Mouse (Mus musculus) forebrain, postnatal 0 days (tissue): ENCODE measurements around the gene Rbpjl. TPM values are rescaled to one million over a fixed set of nuclear protein-coding genes. Genes with fewer than 3 reads are reported as not detected.

ENCODE experiments used
- ATAC-seq: fragments of 200-750 bp; cut with Nextera tagmentation; 2 replicates; pipeline ENCODE4 v1.8.0; 2017; ENCODE audit warnings: mild to moderate bottlenecking, moderate library complexity
- DNase-seq: peaks from one replicate; pipeline ENCODE4 v3.0.0-alpha.2; 2015
- H3K27ac ChIP-seq: fragments of 300-500 bp; sonication (generic); 2 replicates; pipeline ENCODE4 v1.5.1; 2014; ENCODE audit warnings: low read depth, mild to moderate bottlenecking, antibody characterized with exemption, low read length, moderate library complexity, mixed read lengths
- H3K27me3 ChIP-seq: fragments of 300-500 bp; sonication (generic); 2 replicates; pipeline ENCODE4 v1.6.1; 2014; ENCODE audit warnings: mild to moderate bottlenecking, low read length, mixed read lengths; ENCODE audit not compliant: insufficient read depth
- H3K36me3 ChIP-seq: fragments of 300-500 bp; sonication (generic); 2 replicates; pipeline ENCODE4 v1.6.1; 2014; ENCODE audit warnings: mild to moderate bottlenecking, moderate library complexity; ENCODE audit not compliant: insufficient read depth
- H3K4me1 ChIP-seq: fragments of 300-500 bp; sonication (generic); 2 replicates; pipeline ENCODE4 v1.6.1; 2014; ENCODE audit warnings: antibody characterized with exemption; ENCODE audit not compliant: insufficient read depth
- H3K4me2 ChIP-seq: fragments of 300-500 bp; sonication (generic); 2 replicates; pipeline ENCODE4 v1.6.1; 2014; ENCODE audit warnings: low read depth, mild to moderate bottlenecking, moderate library complexity
- H3K4me3 ChIP-seq: fragments of 300-500 bp; sonication (generic); 2 replicates; pipeline ENCODE4 v1.5.1; 2014; ENCODE audit warnings: low read depth, low read length, mixed read lengths
- H3K9ac ChIP-seq: fragments of 300-500 bp; sonication (generic); 2 replicates; pipeline ENCODE4 v1.6.1; 2014; ENCODE audit warnings: mild to moderate bottlenecking
- H3K9me3 ChIP-seq: fragments of 300-500 bp; sonication (generic); 2 replicates; pipeline ENCODE4 v1.6.1; 2016; ENCODE audit warnings: low read length
- CTCF ChIP-seq: sonication (generic); IDR thresholded peaks from 2 replicates; pipeline ENCODE4 v1.5.1; 2016; ENCODE audit warnings: antibody characterized with exemption, control low read depth, low read depth
- WGBS: fragments of 180-500 bp; shearing (Covaris S2); extraction: QIAGEN DNeasy Blood & Tissue Kit; methylation state at CpG from one replicate; pipeline ENCODE4 v1.1.7; 2014; 5-methylcytosine and 5-hydroxymethylcytosine counted together
- polyA plus RNA-seq: library from polyadenylated mRNA; unstranded; fragments of >200 nt; fragmentation: Nextera tagmentation; extraction: Ambion mirVana; gene quantifications from 2 replicates; pipeline ENCODE4 v1.2.1, GENCODE M21; 2015
- total RNA-seq: library from RNA; depleted of rRNA; stranded (reverse); fragments of >200 nt; gene quantifications from 2 replicates; pipeline ENCODE4 v1.2.3, GENCODE M21; 2014

Gene Rbpjl
- total and polyA plus RNA-seq, 2 experiments from 2014 or later = 0.17 TPM; not detected in 1

GRCm38 (mm10) chr2:164445399-164446085 is 42.6 kb downstream of the Rbpjl start:
- WGBS = 87% methylated on average over 3 of the region's 3 CpGs
- TF ChIP-seq CTCF = no peak
- Histone ChIP-seq H3K4me3 (no peak overlapping the region), H3K9me3 (no peaks in the 10 kb centered on the region), H3K27ac (no peak overlapping the region), H3K36me3 (no peaks in the 10 kb centered on the region), H3K27me3 (peaks cover 11% of the 10 kb centered on the region), H3K4me2 (no peak overlapping the region), H3K4me1 (no peaks in the 10 kb centered on the region; the same call in 1 of the 2 replicates), H3K9ac (no peak overlapping the region)
- ATAC-seq (no peak), DNase-seq (no peak)

- no peaks in the 10 kb centered on the region; the same call in 1 of the 2 replicates for H3K4me1 ChIP-seq
- no peak overlapping the region for H3K9ac ChIP-seq
- no peaks in the 10 kb centered on the region for H3K9me3 ChIP-seq
- TF ChIP-seq CTCF = no peak
- no peak overlapping the region for H3K4me3 ChIP-seq
- ATAC-seq (no peak), DNase-seq (no peak)
- no peak overlapping the region for H3K27ac ChIP-seq
- no peak overlapping the region for H3K4me2 ChIP-seq
- 79% methylated on average over 3 of the region's 3 CpGs for WGBS
- H3K36me3 ChIP-seq = no peaks in the 10 kb centered on the region
- peaks cover 11% of the 10 kb centered on the region for H3K27me3 ChIP-seq
Observed at GRCm38 (mm10) chr2:164446086-164446469, 43.1 kb downstream of the Rbpjl start.

DNA sequence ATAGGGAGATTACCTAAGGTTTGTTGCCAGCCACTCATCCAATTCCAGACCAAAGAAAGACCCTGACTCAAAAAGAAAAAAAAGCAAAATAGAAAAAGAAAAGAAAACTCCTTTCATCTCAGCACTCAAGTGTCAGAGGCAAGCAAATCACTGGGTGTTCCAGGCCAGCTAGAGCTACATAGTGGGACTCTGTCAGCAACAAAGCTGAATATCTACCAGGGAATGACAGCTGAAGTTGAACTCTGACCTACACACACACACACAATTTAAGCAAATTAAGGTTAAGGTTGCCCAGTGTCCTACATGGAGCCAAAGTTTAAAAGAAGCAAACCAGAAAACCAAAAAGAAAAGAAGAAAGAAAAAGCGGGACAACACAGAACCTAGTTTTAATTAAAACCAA is 45.2 kb downstream of the Rbpjl start:
- Histone ChIP-seq H3K4me3 (no peak overlapping the region), H3K9ac (no peak overlapping the region), H3K4me2 (no peak overlapping the region), H3K4me1 (no peaks in the 10 kb centered on the region), H3K36me3 (no peaks in the 10 kb centered on the region), H3K27me3 (no peaks in the 10 kb centered on the region), H3K9me3 (no peaks in the 10 kb centered on the region), H3K27ac (no peak overlapping the region)
- DNase-seq (no peak), ATAC-seq (no peak)
- 88% methylated on average over 1 of the region's 1 CpGs for WGBS
- TF ChIP-seq CTCF = no peak

DNA sequence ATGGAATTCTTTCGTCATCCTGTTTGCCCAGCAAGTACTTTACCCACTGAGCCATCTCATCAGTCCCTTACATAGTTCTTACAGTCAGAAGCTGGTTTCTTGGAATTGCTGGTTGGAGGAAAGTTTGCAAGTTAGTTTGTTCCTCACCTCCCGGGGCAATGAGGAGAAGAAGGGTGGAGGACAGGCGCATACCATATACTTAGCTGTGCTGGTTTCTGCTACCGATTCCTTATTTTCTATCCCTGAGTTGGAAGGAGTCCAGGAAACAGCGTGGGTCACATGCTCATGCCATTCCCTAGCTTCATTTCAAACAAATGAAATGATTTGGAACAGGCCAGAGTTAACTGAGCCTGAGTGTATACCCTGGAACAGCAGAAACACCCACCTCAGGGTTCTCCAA is 46.0 kb downstream of the Rbpjl start:
- 81% methylated on average over 5 of the region's 5 CpGs for WGBS
- H3K4me1 ChIP-seq = no peaks in the 10 kb centered on the region
- no peak for TF ChIP-seq CTCF

DNA sequence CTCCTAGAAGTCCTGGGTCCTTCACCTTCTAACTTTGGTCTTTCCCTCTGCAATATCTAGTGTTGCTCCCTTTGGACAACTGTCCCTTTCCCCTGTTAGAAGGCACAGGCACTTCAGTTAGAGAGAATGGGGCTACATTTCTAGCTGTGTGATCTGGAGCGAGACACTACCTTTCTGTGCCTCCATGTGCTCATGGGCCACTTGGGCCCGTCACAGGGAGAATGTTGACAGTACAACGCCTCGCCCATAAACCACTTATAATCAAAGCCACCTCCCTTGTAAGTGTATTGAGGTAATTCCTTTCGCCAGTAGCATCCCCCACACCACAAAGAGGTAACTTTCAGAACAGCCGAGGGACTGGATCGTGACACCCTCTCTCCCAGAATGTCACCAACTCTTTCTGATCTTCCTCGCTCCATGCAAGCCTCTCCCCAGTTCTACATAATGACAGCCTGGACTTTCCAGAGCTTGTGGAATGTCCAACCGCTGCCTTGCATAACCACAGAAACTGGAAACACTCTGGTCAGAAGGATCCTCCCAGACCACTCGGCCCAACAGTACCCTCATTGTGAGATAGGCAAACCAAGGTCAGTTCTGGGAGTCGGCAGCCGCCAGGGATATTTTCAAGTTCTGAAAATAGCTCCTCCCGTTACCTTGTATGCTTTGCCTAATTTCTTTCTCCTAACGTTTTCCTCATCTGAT is 46.6 kb downstream of the Rbpjl start:
- Histone ChIP-seq H3K9ac (no peak overlapping the region), H3K4me3 (no peak overlapping the region), H3K4me2 (no peak overlapping the region), H3K27ac (no peak overlapping the region), H3K4me1 (no peaks in the 10 kb centered on the region), H3K9me3 (no peaks in the 10 kb centered on the region), H3K36me3 (no peaks in the 10 kb centered on the region), H3K27me3 (no peaks in the 10 kb centered on the region)
- WGBS = 93% methylated on average over 14 of the region's 14 CpGs
- TF ChIP-seq CTCF = no peak
- DNase-seq (no peak), ATAC-seq (no peak)

More for the DNA sequence above, 46.0 kb downstream of the Rbpjl start:
- no peaks in the 10 kb centered on the region for H3K27me3 ChIP-seq
- H3K4me2 ChIP-seq = no peak overlapping the region
- DNase-seq (no peak), ATAC-seq (no peak)
- no peaks in the 10 kb centered on the region for H3K36me3 ChIP-seq
- H3K27ac ChIP-seq = no peak overlapping the region
- H3K4me3 ChIP-seq = no peak overlapping the region
- no peaks in the 10 kb centered on the region for H3K9me3 ChIP-seq
- no peak overlapping the region for H3K9ac ChIP-seq

GRCm38 (mm10) chr2:164452000-164452676 is 49.2 kb downstream of the Rbpjl start:
- WGBS = 40% methylated on average over 13 of the region's 13 CpGs
- no peak overlapping the region for H3K9ac ChIP-seq
- H3K4me1 ChIP-seq = no peaks in the 10 kb centered on the region
- H3K27ac ChIP-seq = no peak overlapping the region
- no peaks in the 10 kb centered on the region for H3K9me3 ChIP-seq
- H3K4me2 ChIP-seq = no peak overlapping the region
- no peak for TF ChIP-seq CTCF
- DNase-seq (no peak), ATAC-seq (no peak)
- no peaks in the 10 kb centered on the region for H3K27me3 ChIP-seq
- no peak overlapping the region for H3K4me3 ChIP-seq
- H3K36me3 ChIP-seq = no peaks in the 10 kb centered on the region

GRCm38 (mm10) chr2:164453047-164453757 is 50.3 kb downstream of the Rbpjl start:
- no peak overlapping the region for H3K9ac ChIP-seq
- H3K36me3 ChIP-seq = no peaks in the 10 kb centered on the region
- 84% methylated on average over 14 of the region's 14 CpGs for WGBS
- ATAC-seq (no peak), DNase-seq (no peak)
- TF ChIP-seq CTCF = no peak
- H3K4me2 ChIP-seq = no peak overlapping the region
- no peak overlapping the region for H3K4me3 ChIP-seq
- no peak overlapping the region for H3K27ac ChIP-seq
- H3K27me3 ChIP-seq = no peaks in the 10 kb centered on the region
- H3K9me3 ChIP-seq = no peaks in the 10 kb centered on the region
- no peaks in the 10 kb centered on the region for H3K4me1 ChIP-seq
